Comparison of ENCODE assay signal across 9 mouse cellular contexts in genomic region chr9:115179935-115180334, GRCm38 (mm10).
DNase-seq lines count a peak whose midpoint lies in the region; ATAC-seq and TF ChIP-seq lines count a peak whose summit lies in the region.
"Had no signal": no experiment of that assay in that cellular context is flagged by ENCODE, and none has a peak within 500 bp of the region (broad histone marks: within the 10 kb centered on the region; RNA-seq: fewer than 3 reads in every experiment).

No protein-coding gene starts in this region.

- 0 out of 2 replicates have a peak, but pooled peaks cover 8% of the 10 kb centered on the region for H3K36me3 ChIP-seq in kidney, postnatal 0 days (ENCODE audit: insufficient read depth, low read length)
- H3K36me3 ChIP-seq in liver, embryonic 11.5 days (ENCODE audit: control insufficient read depth, insufficient read depth, low read length) = no peaks in the 10 kb centered on the region

- peak; percentile 71 for DNase-seq in kidney, postnatal 0 days (ENCODE audit: low spot score)
- DNase-seq in kidney, postnatal 25 days = no peak
- DNase-seq in right cerebral cortex, postnatal 10 days (ENCODE audit: low spot score in 2 of 2) = peak; percentile 46 to 69
- no peak for DNase-seq in right cerebral cortex, postnatal 14 days
- DNase-seq in layer of hippocampus, adult 11-12 months (ENCODE audit: low spot score) = peak; percentile 68
- no peak for DNase-seq in liver, embryonic 11.5 days (ENCODE audit: low spot score)
- no peak for DNase-seq in c-Kit-positive CD71-positive TER-119-positive erythroid progenitor cells, embryonic 14.5 days (ENCODE audit: low spot score)
- DNase-seq: heart, adult 11 months had no signal

- no peak for TF ChIP-seq CTCF in kidney, postnatal 0 days (IDR thresholded peaks at IDR 0.05; ENCODE audit: low read depth)

- H3K4me2 ChIP-seq in kidney, postnatal 0 days (ENCODE audit: low read length) = no peak overlapping the region
- no peak overlapping the region for H3K4me2 ChIP-seq in liver, embryonic 11.5 days

- H3K27ac ChIP-seq in kidney, postnatal 0 days = no peak overlapping the region
- no peak overlapping the region for H3K27ac ChIP-seq in liver, embryonic 11.5 days (ENCODE audit: low read depth, low read length)

- no peaks in the 10 kb centered on the region for H3K4me1 ChIP-seq in kidney, postnatal 0 days (replicated peaks; ENCODE audit: insufficient read depth, low read length)
- H3K4me1 ChIP-seq in liver, embryonic 11.5 days (replicated peaks; ENCODE audit: control insufficient read depth, insufficient read depth, low read length) = no peaks in the 10 kb centered on the region
- H3K4me1 ChIP-seq: megakaryocyte, embryonic 14.5 days had no signal

- no peak overlapping the region for H3K4me3 ChIP-seq in kidney, postnatal 0 days (replicated peaks; ENCODE audit: low read depth, low read length)
- H3K4me3 ChIP-seq in liver, embryonic 11.5 days (ENCODE audit: low read depth, low read length) = no peak overlapping the region
- H3K4me3 ChIP-seq: megakaryocyte, embryonic 14.5 days had no signal

- ATAC-seq in kidney, postnatal 0 days (replicated peaks; ENCODE audit: low FRiP score, low read depth) = no peak
- ATAC-seq in liver, embryonic 11.5 days (replicated peaks; ENCODE audit: low FRiP score) = no peak

- 49% methylated on average over 8 of the region's 8 CpGs for WGBS in kidney, postnatal 0 days
- WGBS in liver, embryonic 11.5 days = 68% methylated on average over 8 of the region's 8 CpGs

- no peaks in the 10 kb centered on the region for H3K9me3 ChIP-seq in kidney, postnatal 0 days (replicated peaks; ENCODE audit: low read length)
- H3K9me3 ChIP-seq in liver, embryonic 11.5 days (ENCODE audit: control insufficient read depth, low read length) = no peaks in the 10 kb centered on the region
- H3K9me3 ChIP-seq: megakaryocyte, embryonic 14.5 days had no signal

- H3K9ac ChIP-seq in kidney, postnatal 0 days (ENCODE audit: low read depth, low read length) = no peak overlapping the region
- no peak overlapping the region for H3K9ac ChIP-seq in liver, embryonic 11.5 days (ENCODE audit: low read depth, low read length)

- H3K27me3 ChIP-seq in kidney, postnatal 0 days (ENCODE audit: insufficient read depth, low read length) = no peaks in the 10 kb centered on the region
- no peaks in the 10 kb centered on the region for H3K27me3 ChIP-seq in liver, embryonic 11.5 days (replicated peaks; ENCODE audit: control insufficient read depth, insufficient read depth, low read length)

Comparison
In these comparisons a context has a peak if more than half of its experiments do, and no peak if none do; other contexts are left out.
1. DNase-seq: peak in kidney, postnatal 0 days (single experiment), right cerebral cortex, postnatal 10 days (2 of 2) and layer of hippocampus, adult 11-12 months (single experiment); none in kidney, postnatal 25 days (0 of 2), right cerebral cortex, postnatal 14 days (single experiment), liver, embryonic 11.5 days (single experiment) and c-Kit-positive CD71-positive TER-119-positive erythroid progenitor cells, embryonic 14.5 days (single experiment).